In the genomic region with DNA sequence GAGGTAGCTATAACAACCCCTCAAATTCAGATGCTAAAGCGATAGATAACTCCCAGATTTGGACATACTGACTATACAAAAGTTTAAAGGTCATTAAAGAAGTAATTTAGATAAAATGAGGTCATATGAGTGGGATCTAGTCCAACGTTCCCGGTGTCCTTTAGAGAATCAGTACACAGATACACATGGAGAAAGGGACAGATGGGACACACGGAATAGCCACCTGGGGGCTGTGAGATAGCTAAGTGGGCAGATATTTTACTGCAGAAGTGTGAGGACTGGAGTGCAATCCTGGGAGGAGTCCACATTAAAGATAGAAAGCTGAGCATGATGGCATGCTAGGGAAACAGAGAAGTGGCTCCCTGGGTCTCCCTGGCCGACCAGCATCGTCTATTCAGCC, we compare ENCODE assay signal across 10 mouse cellular contexts.
"Had no signal": no experiment of that assay in that cellular context is flagged by ENCODE, and none has a peak within 500 bp of the region (broad histone marks: within the 10 kb centered on the region; RNA-seq: fewer than 3 reads in every experiment).

No protein-coding gene starts in this region.

- DNase-seq: kidney, adult 8-10 months; kidney, postnatal 25 days; lung, adult 2 months; lung, postnatal 36 days; midbrain, embryonic 14.5 days; retina, postnatal 1 day; right cerebral cortex, postnatal 4 days; spleen, adult 18-20 months; thymus, adult 2 months; thymus, postnatal 25 days had no signal
